Mouse (Mus musculus): ENCODE measurements at regions not wholly inside any gene's neighbourhood (a gene's known extent, or its start where the extent isn't known, plus 50 kb on each side); places are given as distances from the start of the nearest gene placed in this dataset.

GRCm38 (mm10) chr2:134708754-134709153, 64.8 kb upstream of the Tmx4 start:
- TF ChIP-seq ZNF384 (IDR thresholded peaks at IDR 0.05; ENCODE audit: low read depth, low read length) (no peak), GATA1 (IDR thresholded peaks at IDR 0.05; ENCODE audit: low read depth, low read length) (0 out of 2 replicates have a peak, but pooled peaks have one; percentile 6), POLR2AphosphoS2 (IDR thresholded peaks at IDR 0.05; ENCODE audit: low read length) (no peak), CTCF (IDR thresholded peaks at IDR 0.05 in 2 of 3, conservative IDR thresholded peaks at IDR 0.05 in 1 of 3; ENCODE audit: control insufficient read depth in 1 of 3, insufficient read depth in 1 of 3, low read depth in 2 of 3, low read length in 3 of 3, poor library complexity in 1 of 3, severe bottlenecking in 1 of 3) (no peak), USF2 (IDR thresholded peaks at IDR 0.05; ENCODE audit: borderline replicate concordance in 1 of 2, insufficient read depth in 1 of 2, low read depth in 1 of 2, low read length in 2 of 2) (no peak), ZKSCAN1 (IDR thresholded peaks at IDR 0.05; ENCODE audit: low read depth, low read length) (no peak), MYC (IDR thresholded peaks at IDR 0.05; ENCODE audit: low read depth, low read length) (no peak), GABPA (IDR thresholded peaks at IDR 0.05; ENCODE audit: low read depth, low read length) (no peak), MAX (IDR thresholded peaks at IDR 0.05; ENCODE audit: low read length) (no peak), POLR2A (IDR thresholded peaks at IDR 0.05; ENCODE audit: control insufficient read depth in 1 of 2, insufficient read depth in 1 of 2, low read depth in 1 of 2, low read length in 2 of 2, poor library complexity in 1 of 2) (no peak), ETS1 (IDR thresholded peaks at IDR 0.05; ENCODE audit: low read depth, low read length) (no peak), MXI1 (IDR thresholded peaks at IDR 0.05; ENCODE audit: low read depth, low read length) (no peak)
